Mouse (Mus musculus): ENCODE measurements around the gene Csmd2.

Csmd2 gene

DNA sequence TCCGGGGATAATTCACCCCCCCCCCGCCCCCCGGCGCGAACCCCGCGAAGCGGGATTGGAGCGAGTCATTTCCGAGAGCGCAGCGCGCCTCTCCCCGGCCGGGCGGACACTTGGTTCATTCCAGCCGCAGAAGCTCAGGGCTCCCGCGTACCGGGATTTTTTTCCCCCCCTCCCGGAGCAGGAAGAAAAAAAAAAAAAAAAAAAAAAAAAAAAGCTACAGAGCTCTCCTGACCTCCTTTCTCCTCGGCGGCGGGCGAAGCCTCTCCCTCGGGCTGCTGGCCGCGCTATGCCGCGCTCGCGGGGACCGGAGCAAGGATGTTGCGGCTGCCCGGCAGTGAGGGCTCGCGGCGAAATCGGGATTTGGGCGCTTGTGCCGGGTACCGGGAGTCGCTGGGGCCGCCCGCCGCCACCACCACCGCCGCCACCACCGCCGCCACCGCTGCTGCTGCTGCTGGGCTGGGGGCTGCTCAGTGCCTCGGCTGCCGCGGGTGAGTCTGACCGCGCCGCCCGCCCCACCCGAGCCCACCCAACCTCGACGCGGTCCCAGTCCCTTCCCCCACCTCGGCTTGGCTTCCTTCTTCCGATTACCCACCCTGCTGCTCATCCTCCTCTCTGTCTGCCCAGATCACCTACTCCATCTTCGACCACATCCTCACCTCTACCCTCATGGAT is at the start of gene Csmd2:
TSS of gene Csmd2 (plus strand) at position 74 of the 672 bp plus-strand sequence.
- no peak for DNase-seq

DNA sequence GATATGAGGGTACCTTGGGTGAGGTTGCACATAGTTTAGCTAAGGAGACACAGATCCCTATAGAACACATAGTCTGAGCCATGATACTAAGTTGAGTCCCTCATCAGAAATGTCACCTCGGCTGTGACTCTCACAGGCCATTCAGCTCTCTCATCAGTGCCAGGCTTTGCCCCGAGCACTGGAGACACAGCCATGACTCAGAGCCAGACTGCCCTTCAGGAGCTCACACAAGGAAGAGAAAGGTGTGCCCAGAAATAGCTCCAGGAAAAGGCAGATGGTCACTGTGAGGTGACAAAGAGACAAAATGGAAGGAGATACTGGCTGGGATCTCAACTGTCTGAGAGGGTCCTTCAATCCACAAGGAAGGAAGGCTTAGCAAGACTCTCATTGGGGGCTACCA is 40.0 kb upstream of the Csmd2 start:
- DNase-seq = no peak

DNA sequence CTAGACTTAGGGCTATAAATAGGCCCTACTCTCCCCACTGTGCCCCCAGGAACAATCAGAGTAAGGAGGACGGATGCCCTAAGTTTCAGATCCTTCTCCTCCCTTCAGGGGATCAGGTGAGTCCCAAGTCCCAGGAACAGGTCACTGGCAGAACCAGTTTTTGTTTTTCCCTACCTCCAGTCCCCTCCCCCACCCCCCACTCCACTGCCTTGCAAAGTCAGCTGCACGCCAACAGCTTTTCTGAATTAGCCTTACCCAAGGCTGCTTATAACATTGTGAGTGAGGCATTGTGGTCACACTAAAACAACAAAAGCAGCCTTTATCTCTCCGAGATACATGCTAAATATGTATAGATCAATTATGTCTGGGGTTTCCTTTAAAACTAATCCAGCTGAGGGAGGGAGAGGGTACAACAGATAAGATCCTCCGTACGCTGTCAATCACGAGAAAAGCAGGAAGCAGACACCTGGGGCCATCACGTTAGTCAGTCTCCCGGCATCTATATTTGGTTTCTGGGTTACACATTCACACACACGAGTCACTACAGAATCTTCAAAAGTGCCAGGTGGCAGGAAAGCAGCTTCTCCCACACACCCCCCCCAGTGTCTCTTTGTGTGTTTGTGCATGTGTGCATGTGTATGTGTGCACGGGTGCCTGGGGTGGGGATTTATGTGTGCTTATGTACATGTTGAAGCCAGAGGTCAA is 34.5 kb upstream of the Csmd2 start:
- DNase-seq = no peak

DNA sequence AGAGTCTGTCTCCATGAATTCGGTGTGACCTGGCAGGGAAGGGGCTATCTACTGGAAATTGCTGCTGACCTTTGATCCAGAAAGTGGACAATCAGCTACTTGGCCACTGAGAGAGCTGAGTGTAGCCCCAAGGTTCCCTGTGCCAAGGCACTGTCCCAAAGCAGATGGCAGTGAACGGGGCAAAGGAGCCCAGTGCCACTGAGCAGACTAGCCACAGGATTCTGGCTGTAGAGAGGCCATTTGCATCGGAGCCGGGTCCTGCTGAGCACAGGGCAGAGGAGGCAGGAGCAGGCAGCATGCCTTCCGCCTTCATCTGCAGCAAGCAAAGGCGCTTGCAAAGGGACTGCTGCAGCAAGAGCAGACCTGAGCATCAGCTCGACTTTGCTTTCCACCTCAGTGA is 18.6 kb upstream of the Csmd2 start:
- DNase-seq = no peak

DNA sequence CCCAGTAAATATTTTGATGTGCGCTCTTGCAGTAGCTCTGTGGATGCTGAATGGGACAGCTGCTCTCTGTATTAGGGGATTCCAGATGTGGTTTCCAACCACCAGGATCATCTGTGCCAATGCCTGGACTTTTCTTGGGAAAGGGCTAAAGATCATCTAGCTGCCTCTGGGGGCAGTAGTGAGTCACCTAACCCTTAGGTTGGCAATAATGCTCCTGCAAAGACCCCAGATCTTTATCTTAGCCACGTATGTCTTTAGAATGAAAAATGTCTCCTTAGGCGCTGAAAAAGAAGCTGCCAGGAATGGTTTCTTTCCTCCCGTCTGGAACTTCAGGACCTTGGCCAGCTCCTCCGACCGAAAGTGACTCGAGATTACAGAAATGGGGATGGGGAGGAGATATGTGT is 17.6 kb upstream of the Csmd2 start:
- no peak for DNase-seq

DNA sequence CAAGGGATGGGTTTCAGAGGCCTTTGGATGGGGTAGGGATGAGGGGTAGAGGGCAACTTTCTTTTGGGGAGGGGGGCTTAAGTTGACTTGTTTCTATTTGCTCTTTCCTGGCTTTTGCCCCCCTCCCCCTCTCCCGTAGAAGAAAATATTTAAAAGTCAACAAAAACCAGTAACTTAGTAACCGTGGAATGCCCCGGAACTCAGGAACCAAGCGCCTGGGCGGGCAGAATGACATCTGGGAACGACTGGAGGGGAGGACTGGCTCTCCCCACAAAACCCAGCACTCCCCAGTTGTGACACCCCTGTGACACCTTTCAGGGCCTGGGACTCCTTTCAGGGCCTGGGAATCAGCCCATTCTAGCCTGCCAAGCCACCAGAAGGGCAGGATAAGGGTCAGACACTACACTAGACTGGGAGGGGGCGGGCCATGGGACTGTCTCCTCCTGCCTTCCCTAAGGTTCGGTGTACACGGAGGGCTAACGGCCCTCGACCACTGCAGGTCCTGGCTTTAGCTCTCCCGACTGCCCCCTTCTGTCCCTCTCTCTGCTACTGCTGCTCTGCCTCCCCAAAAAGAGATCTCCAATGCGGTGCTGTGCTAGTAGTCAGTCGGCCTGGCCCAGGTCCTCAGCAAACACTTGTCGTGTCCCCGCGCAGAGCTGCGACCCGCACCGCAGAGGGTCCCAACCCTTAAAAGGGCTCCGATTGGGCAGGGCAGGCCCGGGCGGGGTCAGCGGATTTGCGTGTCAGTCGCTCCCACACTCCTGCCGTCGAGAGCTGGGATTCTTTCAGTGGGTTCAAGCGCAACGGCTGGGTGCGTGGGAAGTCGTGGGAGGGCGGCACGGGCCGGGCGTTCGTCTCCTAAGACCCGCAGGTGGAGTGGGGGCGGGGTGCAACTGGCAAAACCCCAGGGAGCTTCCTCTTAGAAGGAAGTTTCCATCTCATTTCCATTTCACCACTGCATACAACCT is 16.5 kb upstream of the Csmd2 start, which contains the start of gene CK137956:
TSS of gene CK137956 (minus strand) at position 51 of the 968 bp plus-strand sequence.
- DNase-seq = no peak

DNA sequence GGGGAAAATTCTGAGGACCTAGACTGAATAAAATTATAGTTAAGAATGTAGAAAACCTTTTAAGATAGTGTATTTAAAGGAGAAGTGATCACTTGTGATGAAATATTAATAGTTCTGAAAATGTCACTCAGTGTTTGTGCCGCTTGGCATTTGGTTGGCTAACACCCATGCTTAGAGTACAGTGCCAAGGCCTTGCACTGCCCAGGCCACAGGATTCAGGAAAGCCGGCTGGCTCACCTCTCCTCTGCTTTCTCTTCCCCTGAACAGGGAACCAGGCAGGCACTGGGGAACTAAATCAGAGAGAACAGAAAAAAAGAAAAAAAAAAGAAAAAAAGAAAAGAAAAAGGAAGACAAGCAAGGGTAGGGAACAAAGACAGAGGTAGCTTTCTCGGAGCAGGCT is 14.7 kb upstream of the Csmd2 start:
- DNase-seq = no peak

DNA sequence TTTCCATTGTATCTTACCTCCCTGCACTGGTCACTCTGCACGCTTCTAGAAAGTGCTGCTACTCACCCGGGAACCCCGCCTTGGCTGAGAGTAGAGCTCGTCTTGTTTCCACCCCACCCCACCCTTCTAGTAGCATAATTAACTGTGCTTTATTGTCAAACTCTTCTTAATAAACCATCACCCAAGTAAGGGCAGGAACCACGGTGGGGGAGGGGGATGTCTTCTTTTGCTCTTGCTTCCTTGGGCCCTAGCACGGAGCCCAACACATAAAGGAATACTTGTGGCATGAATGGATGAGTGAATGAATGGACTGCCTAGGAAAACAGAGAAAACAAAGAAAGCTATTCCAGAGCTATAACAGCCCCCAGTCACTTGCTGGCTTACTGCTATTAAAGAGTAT is 6.5 kb upstream of the Csmd2 start:
- no peak for DNase-seq

DNA sequence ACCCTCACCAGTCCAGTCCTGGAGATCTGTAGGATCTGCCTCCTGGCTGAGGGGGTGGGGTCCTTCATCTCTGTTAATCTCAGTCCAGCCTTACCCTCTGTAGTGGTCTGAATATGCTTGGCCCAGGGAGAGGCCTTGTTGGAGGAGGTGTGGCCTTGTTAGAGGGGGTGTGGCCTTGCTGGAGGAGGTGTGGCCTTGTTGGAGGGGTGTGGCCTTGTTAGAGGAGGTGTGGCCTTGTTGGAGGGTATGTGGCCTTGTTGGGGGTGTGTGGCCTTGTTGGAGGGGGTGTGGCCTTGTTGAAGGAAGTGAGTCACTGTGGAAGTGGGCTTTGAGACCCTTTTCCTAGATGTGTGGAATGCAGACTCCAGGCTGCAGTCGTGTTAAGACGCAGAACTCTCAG is 3.2 kb upstream of the Csmd2 start:
- no peak for DNase-seq

DNA sequence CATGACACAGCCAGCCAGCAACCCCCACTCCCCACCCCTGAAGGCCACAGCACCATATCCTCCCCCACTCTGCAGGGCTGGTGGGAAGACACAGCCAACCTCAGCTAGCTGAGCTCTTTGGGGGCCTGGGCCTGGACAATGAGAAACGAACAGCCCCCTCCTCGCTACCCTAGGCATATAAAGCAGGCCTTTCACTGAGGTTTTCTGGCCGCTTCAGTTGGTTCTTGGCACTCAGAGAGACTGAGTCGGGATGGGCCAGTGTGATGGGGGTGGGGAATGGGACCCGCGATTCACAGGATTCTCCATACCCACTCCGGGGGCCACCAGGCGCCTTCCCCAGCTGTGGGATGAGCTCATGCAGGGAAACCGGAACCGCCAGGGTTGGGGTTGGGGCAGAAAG is 1.8 kb upstream of the Csmd2 start:
- DNase-seq = no peak

DNA sequence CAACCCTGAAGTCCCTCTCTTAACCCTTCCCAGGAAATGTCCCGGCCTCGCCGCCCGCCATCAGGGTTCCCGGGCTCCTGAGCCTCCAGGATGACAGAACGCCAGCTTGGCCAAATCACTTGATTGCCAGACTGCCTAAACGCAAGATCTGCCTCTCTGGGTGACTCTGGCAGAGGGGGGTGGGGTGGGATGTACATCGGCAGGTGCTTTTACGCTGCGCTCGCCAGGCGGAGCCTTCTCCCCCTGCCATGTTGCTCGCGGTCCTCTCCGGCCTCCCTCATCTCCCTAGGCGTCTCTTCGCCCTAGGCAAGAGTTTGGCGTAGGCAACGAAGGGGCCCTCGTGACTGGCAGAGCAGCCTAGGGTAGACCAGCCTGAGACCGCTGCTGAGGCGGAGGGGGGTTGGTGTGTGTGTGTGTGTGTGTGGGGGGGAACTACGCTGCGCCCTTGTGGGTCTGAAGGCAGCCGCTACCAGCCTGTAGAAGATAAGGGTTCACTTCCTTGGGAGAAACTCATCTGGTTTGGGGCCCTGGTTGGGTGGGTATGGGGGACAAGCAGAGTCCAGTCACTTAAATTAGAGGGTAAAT is 1.1 kb upstream of the Csmd2 start:
- no peak for DNase-seq

DNA sequence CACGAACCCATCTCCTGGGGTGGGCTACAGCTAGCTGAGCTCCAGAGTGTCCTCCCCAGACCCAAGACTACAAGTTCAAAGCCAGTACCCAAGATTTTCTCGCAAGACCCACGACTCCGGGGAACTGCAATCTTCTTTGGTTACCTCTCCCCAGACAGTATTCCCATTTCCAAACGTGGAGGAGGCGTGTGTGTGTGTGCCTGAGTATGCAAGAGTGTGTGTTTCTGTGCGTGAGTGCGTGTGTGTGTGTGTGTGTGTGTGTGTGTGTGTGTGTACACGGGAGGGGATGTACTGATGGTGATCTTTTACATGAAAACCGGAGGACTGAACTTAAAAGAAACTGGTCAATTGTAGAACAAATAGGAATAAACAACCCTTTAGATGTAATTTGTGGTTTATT is 387 bp upstream of the Csmd2 start:
- no peak for DNase-seq

DNA sequence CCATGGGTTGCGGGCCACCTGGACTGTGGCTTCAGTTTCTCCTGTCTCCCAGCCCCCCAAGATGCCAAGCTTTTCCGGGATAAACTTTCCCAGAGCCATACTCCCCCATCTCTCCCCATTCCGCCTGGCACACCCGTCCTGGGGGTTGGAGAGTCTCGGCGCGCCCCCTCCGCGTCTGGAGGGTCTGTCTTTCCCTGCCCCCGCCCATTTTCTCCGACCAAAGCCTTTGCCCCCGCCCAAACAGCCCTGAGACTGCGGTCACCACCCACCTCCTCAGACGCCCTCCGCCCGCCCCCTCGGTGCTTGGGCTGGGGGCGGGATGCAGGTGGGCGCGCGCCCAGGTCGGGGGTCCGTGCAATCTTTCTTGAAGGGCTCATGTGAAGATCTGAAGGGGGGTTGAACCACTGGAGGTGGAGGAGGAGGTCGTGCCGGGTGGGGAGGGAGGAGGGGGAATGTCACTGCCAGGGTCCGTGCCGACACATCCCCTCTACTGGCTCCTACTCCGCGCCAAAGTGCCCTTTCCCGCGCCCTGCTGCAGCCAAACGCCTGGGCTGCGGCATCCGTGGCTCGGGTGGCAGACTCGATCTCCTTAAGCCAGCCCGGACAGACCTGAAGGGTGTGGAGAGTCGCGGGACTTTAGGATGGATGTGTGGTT is 996 bp downstream of the Csmd2 start:
- no peak for DNase-seq

DNA sequence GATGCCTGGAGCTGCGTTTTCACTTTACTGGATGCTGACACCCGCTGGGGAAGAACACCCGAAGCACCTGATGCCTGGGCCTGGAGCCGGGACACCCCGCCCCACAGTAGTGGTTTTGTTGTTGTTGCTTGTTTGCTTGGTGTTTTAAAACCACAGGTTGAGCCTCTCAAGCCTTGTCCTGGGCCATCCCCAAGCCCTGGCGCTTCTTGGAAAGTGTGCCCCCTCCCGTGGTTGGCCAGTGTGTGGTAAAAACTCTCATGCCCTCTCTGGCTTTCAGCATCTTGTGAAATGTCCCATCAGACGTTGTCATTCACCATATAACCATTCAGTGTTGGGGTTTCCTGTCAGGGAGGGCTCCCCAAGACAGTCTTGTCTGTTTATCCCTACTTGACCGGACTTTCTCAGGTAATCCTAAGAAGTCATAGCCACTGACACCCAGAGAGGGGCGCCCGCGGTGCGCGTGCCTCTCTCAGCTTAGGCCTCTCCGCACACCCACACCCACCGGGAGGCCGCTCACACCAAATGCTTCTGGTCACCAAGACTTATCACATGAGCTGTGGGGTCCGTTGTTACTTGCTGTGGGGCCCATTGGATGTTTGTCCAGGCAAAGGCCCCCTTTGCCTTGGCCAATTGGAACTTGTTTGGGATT is 1.8 kb downstream of the Csmd2 start:
- DNase-seq = no peak

DNA sequence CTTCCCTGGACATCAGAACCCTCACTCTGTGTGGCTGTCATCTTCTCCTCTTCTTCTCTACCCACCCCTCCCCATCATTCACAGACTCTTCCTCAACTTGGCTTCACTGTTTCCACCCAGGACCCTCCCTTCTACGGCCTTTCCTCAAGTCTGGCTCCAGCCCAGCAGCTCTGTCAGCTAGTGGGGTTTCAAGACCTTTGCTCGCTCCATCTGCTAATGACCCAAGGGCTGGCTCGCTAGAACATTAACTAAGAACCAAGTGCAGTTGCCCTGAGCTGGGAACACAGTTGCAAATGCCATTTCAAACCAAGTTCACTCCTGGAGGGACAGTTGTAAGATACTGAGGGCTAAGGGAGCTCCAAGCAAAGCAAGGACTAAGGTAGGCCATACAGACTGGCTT is 11.6 kb downstream of the Csmd2 start:
- DNase-seq = no peak

DNA sequence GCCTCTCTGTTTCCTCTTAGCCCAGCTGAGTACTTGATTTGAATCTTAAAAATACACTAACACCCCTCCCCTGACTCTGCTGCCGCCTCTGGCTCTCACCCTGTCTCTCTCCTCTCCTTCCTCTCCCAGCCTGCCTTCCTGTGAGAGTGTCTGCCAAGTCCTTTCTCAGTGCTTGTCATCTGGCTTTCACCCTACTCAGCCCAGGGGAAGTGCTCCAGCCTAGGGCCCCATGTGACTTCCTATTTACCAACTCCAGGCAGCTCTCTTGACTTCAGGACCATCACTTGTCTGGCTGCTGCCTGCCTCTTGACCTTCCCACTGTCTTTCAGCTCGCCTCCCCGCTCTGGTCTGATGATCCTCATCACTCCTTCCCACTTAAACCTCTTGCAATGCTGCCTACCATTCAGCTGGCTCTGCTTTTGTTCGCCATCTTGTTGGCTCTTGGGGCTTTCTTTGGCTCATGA is 15.0 kb downstream of the Csmd2 start:
- no peak for DNase-seq

DNA sequence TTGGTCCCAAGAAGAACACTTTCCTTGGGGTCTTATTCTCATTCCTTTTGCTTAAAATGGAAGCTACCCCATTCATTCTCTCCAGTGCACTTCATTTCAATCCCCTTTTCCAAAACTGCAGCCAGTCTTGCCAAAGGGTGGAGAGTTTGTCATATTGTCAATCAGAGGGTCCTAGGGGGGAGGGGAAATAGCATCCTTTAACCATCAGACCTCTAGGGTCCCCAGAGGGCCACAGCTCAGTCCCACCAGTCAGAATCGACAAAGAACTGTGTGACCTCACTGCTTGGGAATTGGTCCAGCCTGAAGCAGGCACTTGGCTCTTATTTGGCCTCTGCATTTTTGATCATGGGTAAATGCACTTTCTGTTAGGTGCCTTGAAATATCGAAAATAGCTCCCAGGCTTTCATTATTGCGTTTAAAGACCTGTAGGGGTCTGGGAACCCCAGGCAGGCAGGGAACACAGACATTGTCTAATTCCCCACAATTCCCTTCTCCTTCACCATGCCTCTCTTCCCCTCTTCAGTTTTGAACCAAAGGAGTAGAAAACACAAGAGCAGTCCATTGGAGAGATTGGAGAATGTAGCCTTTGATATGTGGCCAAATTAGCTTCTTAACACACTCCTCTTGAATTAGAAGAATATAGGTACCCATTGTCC is 17.3 kb downstream of the Csmd2 start:
- no peak for DNase-seq

DNA sequence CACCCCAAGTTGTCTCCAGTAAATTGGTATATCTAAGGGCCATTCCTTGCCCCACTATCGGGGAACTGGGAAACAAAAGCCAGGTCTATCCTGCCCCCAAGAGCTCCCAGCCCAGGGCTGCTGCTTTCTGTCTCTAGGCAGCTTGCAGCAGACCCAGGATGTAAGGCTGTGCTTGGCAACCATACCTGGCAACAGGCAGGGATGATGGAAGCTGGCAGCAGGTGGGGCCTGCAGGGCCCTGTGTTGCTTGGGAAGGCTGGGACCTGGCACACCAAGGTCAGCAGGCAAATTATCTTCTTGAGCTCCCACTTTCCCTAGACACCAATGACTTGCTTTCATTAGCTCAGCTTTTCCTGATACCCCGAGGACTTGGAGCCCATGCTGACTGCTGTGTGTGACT is 31.8 kb downstream of the Csmd2 start:
- DNase-seq = no peak

DNA sequence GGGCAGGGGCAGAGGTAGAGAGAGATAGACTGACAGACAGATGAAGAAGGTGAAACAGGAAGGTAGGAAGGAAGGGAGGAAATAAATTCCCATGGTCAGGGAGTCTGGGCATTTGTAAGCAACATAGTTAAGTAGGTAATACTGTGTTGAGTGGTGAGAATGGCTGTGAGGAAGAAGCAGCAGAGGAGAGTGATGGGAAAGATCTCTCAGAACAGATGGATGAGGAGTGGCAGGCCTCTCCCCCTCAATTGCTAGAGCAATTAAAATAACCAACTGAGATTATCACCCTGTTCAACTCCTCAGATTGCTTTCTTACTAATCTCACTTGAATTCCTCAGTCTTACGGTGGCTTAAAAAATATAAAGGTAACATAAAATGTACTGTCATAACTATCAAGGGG is 40.6 kb downstream of the Csmd2 start:
- no peak for DNase-seq

DNA sequence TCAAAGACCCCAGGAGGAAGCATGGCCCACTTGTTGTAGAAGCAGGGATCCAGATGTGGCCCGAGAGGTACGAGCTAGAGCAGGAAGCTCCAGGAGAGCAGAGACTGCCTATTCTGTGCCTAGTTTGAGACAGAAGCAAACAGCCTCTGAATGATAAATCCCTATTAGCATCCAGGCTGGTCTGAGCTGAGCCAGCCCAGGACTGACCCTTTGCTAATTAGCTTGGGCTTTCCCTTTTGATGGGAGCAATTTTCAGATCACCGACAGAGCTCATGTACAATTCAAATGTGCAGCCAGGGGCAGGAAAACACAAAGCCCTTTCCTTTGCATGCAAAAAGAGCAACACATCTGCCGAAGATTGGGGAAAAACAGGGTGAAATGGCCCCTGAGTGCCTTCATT is 54.2 kb downstream of the Csmd2 start:
- no peak for DNase-seq

DNA sequence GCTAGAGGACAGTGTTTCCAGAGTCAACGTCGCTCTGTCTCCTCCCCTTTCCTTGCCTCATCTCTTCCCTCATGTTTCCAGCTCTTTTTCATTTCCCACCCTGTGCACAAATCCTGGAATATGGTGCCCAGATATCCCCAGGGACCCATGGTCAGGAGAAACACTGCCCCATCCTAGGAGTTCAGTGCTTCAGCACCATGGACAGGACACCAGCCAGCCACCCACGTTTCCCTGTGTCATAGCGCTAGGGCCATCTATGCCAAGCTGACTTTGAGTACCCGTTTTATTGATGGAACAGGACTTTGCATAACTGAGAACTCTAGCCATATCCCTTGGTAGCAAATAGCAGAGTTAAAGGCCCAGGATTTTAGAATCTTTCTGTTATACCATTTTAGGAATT is 55.0 kb downstream of the Csmd2 start:
- no peak for DNase-seq

All from lung, adult 18-20 months (tissue).